Mouse (Mus musculus): ENCODE results near the gene Rab43. TPM values are rescaled to one million over a fixed set of nuclear protein-coding genes. Genes with fewer than 3 reads are reported as not detected.
A peak's percentile ranks its signal among the peaks of the same experiment; 100 is the strongest.

The Rab43 gene
- 18.8 and 36.7 TPM in 2 replicates for total RNA-seq (2014; fragmentation: Nextera tagmentation)
- 4.2 and 6.4 TPM in 2 replicates for total RNA-seq (2017)

GRCm38 (mm10) chr6:87811675-87812338 lies at the start of gene Rab43:
Gene Rab43 (minus strand): TSS chr6:87812164.
- peak; percentile 64 for ATAC-seq (replicated peaks; ENCODE audit: poor library complexity, severe bottlenecking)

GRCm38 (mm10) chr6:87857071-87857470 lies 45.1 kb upstream of the Rab43 start:
- no peak for ATAC-seq (replicated peaks; ENCODE audit: poor library complexity, severe bottlenecking)

- no peak for ATAC-seq (replicated peaks; ENCODE audit: poor library complexity, severe bottlenecking)
Observed at GRCm38 (mm10) chr6:87853446-87853845, 41.5 kb upstream of the Rab43 start.

GRCm38 (mm10) chr6:87851871-87852270 lies 39.9 kb upstream of the Rab43 start:
- no peak for ATAC-seq (replicated peaks; ENCODE audit: poor library complexity, severe bottlenecking)

- ATAC-seq (replicated peaks; ENCODE audit: poor library complexity, severe bottlenecking), result peak; percentile 95
Observed at GRCm38 (mm10) chr6:87850900-87851614, 39.1 kb upstream of the Rab43 start, which contains the start of gene Cnbp. Gene Cnbp (minus strand): TSS chr6:87851106.

- peak; percentile 13 for ATAC-seq (replicated peaks; ENCODE audit: poor library complexity, severe bottlenecking)
Observed at GRCm38 (mm10) chr6:87850155-87850899, 38.4 kb upstream of the Rab43 start.

- peak; percentile 60 for ATAC-seq (replicated peaks; ENCODE audit: poor library complexity, severe bottlenecking)
Observed at GRCm38 (mm10) chr6:87849780-87850154, 37.8 kb upstream of the Rab43 start.

GRCm38 (mm10) chr6:87846813-87847212 lies 34.8 kb upstream of the Rab43 start:
- no peak for ATAC-seq (replicated peaks; ENCODE audit: poor library complexity, severe bottlenecking)

- ATAC-seq (replicated peaks; ENCODE audit: poor library complexity, severe bottlenecking), result no peak
Observed at GRCm38 (mm10) chr6:87845031-87845695, 33.2 kb upstream of the Rab43 start.

GRCm38 (mm10) chr6:87842254-87842653 lies 30.3 kb upstream of the Rab43 start:
- ATAC-seq (replicated peaks; ENCODE audit: poor library complexity, severe bottlenecking), result no peak

- no peak for ATAC-seq (replicated peaks; ENCODE audit: poor library complexity, severe bottlenecking)
Observed at GRCm38 (mm10) chr6:87841635-87842034, 29.7 kb upstream of the Rab43 start.

GRCm38 (mm10) chr6:87839797-87840341 lies 27.9 kb upstream of the Rab43 start:
- no peak for ATAC-seq (replicated peaks; ENCODE audit: poor library complexity, severe bottlenecking)

GRCm38 (mm10) chr6:87838551-87839197 lies 26.7 kb upstream of the Rab43 start, which contains the start of gene Isy1:
Gene Isy1 (minus strand): TSS chr6:87838798.
- peak; percentile 95 for ATAC-seq (replicated peaks; ENCODE audit: poor library complexity, severe bottlenecking)

GRCm38 (mm10) chr6:87835695-87836094 lies 23.7 kb upstream of the Rab43 start, which contains the start of gene Gm45140:
Gene Gm45140 (minus strand): TSS chr6:87835795.
- ATAC-seq (replicated peaks; ENCODE audit: poor library complexity, severe bottlenecking), result no peak

GRCm38 (mm10) chr6:87820366-87820765 lies 8.4 kb upstream of the Rab43 start:
- ATAC-seq (replicated peaks; ENCODE audit: poor library complexity, severe bottlenecking), result no peak

GRCm38 (mm10) chr6:87814486-87814885 lies 2.5 kb upstream of the Rab43 start:
- ATAC-seq (replicated peaks; ENCODE audit: poor library complexity, severe bottlenecking), result no peak

- no peak for ATAC-seq (replicated peaks; ENCODE audit: poor library complexity, severe bottlenecking)
Observed at GRCm38 (mm10) chr6:87812656-87813055, 692 bp upstream of the Rab43 start.

GRCm38 (mm10) chr6:87810713-87811669 lies 973 bp downstream of the Rab43 start:
- ATAC-seq (replicated peaks; ENCODE audit: poor library complexity, severe bottlenecking), result peak; percentile 38
